Comparison of ENCODE assay signal across 30 mouse cellular contexts in genomic region chr12:105549835-105550802, GRCm38 (mm10). TPM values are rescaled to one million over a fixed set of nuclear protein-coding genes. Genes with fewer than 3 reads are reported as not detected.
DNase-seq lines count a peak whose midpoint lies in the region; ATAC-seq lines count a peak whose summit lies in the region.
"Had no signal": no experiment of that assay in that cellular context is flagged by ENCODE, and none has a peak within 500 bp of the region (broad histone marks: within the 10 kb centered on the region; RNA-seq: fewer than 3 reads in every experiment).

No protein-coding gene starts in this region.

- no peaks in the 10 kb centered on the region for H3K9me3 ChIP-seq in heart, embryonic 10.5 days
- H3K9me3 ChIP-seq in liver, embryonic 16.5 days (replicated peaks; ENCODE audit: control insufficient read depth, low read length): no peaks in the 10 kb centered on the region
- no peaks in the 10 kb centered on the region for H3K9me3 ChIP-seq in liver, embryonic 12.5 days (replicated peaks)
- H3K9me3 ChIP-seq: embryonic facial prominence, embryonic 12.5 days; embryonic facial prominence, embryonic 15.5 days; hindbrain, embryonic 12.5 days had no signal

- peaks cover 63% of the 10 kb centered on the region for H3K4me1 ChIP-seq in heart, embryonic 10.5 days
- no peaks in the 10 kb centered on the region; the same call in 1 of the 2 replicates for H3K4me1 ChIP-seq in liver, embryonic 16.5 days (ENCODE audit: control insufficient read depth, low read depth, low read length)
- H3K4me1 ChIP-seq in liver, embryonic 12.5 days: no peaks in the 10 kb centered on the region

- no peak overlapping the region for H3K4me3 ChIP-seq in heart, embryonic 10.5 days
- no peak overlapping the region for H3K4me3 ChIP-seq in liver, embryonic 16.5 days (ENCODE audit: low read depth, low read length)
- H3K4me3 ChIP-seq in liver, embryonic 12.5 days: no peak overlapping the region
- H3K4me3 ChIP-seq: embryonic facial prominence, embryonic 12.5 days; embryonic facial prominence, embryonic 15.5 days; hindbrain, embryonic 12.5 days had no signal

- DNase-seq in heart, embryonic 10.5 days (ENCODE audit: low spot score): no peak
- DNase-seq in heart, adult 8-10 months (ENCODE audit: low spot score): no peak
- no peak for DNase-seq in urinary bladder, postnatal 36 days (ENCODE audit: low spot score in 2 of 2)
- DNase-seq: adrenal gland, adult 2 months; adrenal gland, postnatal 14 days; cerebellum, adult 11 months; cerebellum, adult 2 months; cerebellum, adult 9-11 months; cerebellum, postnatal 25 days; forebrain, postnatal 0 days; gastrocnemius, postnatal 25 days; heart, adult 18-20 months had no signal

- H3K27ac ChIP-seq in heart, embryonic 10.5 days: 0 out of 2 replicates have a peak overlapping the region, but pooled peaks have one; percentile 38
- no peak overlapping the region for H3K27ac ChIP-seq in liver, embryonic 16.5 days (ENCODE audit: low read length)
- no peak overlapping the region for H3K27ac ChIP-seq in liver, embryonic 12.5 days
- H3K27ac ChIP-seq: embryonic facial prominence, embryonic 12.5 days; embryonic facial prominence, embryonic 15.5 days; hindbrain, embryonic 12.5 days had no signal

- 0 out of 2 replicates have a peak, but pooled peaks have one; percentile 53 for ATAC-seq in liver, embryonic 16.5 days (ENCODE audit: low read depth)
- no peak for ATAC-seq in liver, embryonic 12.5 days
- 0 out of 2 replicates have a peak, but pooled peaks have one; percentile 46 for ATAC-seq in megakaryocyte-erythroid progenitor cell, adult 5-6 weeks (replicated peaks; ENCODE audit: low FRiP score, low TSS enrichment, poor library complexity, severe bottlenecking)
- ATAC-seq in frontal cortex, adult (ENCODE audit: low TSS enrichment): no peak
- ATAC-seq: forebrain, embryonic 14.5 days; forebrain, postnatal 0 days; hindbrain, embryonic 16.5 days had no signal

- H3K4me2 ChIP-seq in liver, embryonic 16.5 days (ENCODE audit: low read depth, low read length): no peak overlapping the region
- H3K4me2 ChIP-seq in liver, embryonic 12.5 days: no peak overlapping the region
- H3K4me2 ChIP-seq: embryonic facial prominence, embryonic 12.5 days; embryonic facial prominence, embryonic 15.5 days; heart, embryonic 11.5 days; hindbrain, embryonic 12.5 days had no signal

- peaks cover 4% of the 10 kb centered on the region; the same call in 1 of the 2 replicates for H3K27me3 ChIP-seq in heart, embryonic 10.5 days (ENCODE audit: insufficient read depth, poor library complexity, severe bottlenecking)
- H3K27me3 ChIP-seq in liver, embryonic 16.5 days (ENCODE audit: control insufficient read depth, insufficient read depth, low read depth, low read length): no peaks in the 10 kb centered on the region
- H3K27me3 ChIP-seq in liver, embryonic 12.5 days (replicated peaks): peaks cover 7% of the 10 kb centered on the region; the same call in 1 of the 2 replicates
- H3K27me3 ChIP-seq: embryonic facial prominence, embryonic 12.5 days; embryonic facial prominence, embryonic 15.5 days had no signal

- H3K9ac ChIP-seq in liver, embryonic 16.5 days (ENCODE audit: low read depth, low read length): no peak overlapping the region
- H3K9ac ChIP-seq in liver, embryonic 12.5 days: no peak overlapping the region
- H3K9ac ChIP-seq: embryonic facial prominence, embryonic 12.5 days; embryonic facial prominence, embryonic 15.5 days; forebrain, postnatal 0 days; hindbrain, embryonic 12.5 days had no signal

- no peaks in the 10 kb centered on the region for H3K36me3 ChIP-seq in heart, embryonic 10.5 days
- H3K36me3 ChIP-seq in liver, embryonic 16.5 days (ENCODE audit: control insufficient read depth, insufficient read depth): no peaks in the 10 kb centered on the region
- H3K36me3 ChIP-seq in liver, embryonic 12.5 days: no peaks in the 10 kb centered on the region
- H3K36me3 ChIP-seq: embryonic facial prominence, embryonic 12.5 days; embryonic facial prominence, embryonic 15.5 days; hindbrain, embryonic 12.5 days had no signal

- WGBS in heart, embryonic 10.5 days: 67% methylated on average over 4 of the region's 4 CpGs
- WGBS in liver, embryonic 16.5 days (ENCODE audit: insufficient replicate concordance): 59% methylated on average over 4 of the region's 4 CpGs
- 64% methylated on average over 4 of the region's 4 CpGs for WGBS in liver, embryonic 12.5 days (ENCODE audit: insufficient replicate concordance)

RNA-seq across cellular contexts. Expression of gene Bdkrb2, which starts 12.9 kb away (rescaled TPM):
- polyA plus RNA-seq in heart, embryonic 10.5 days (2016; fragmentation: Nextera tagmentation; extraction: Ambion mirVana): 1.4 and 2.4 TPM in 2 replicates
- under 1 TPM; 0.26 to 0.44 (median 0.33) TPM for total RNA-seq in heart, adult 8-10 months (2022)
- 0.04 TPM in 1 of 2 replicates, not detected in the other for polyA plus RNA-seq in liver, embryonic 16.5 days (2015; fragmentation: Nextera tagmentation; extraction: Ambion mirVana)
- not detected in 2 replicates for polyA plus RNA-seq in liver, embryonic 12.5 days (2016; fragmentation: Nextera tagmentation; extraction: Ambion mirVana)
- total RNA-seq in megakaryocyte-erythroid progenitor cell, adult 5-6 weeks (2014; fragmentation: Nextera tagmentation): not detected in 2 replicates
- total RNA-seq in megakaryocyte-erythroid progenitor cell, adult 5-6 weeks (2017): not detected in 2 replicates
- total RNA-seq: common myeloid progenitor, adult 5-6 weeks; hematopoietic stem cell, adult 5-6 weeks; MEL had no signal

RNA-seq across cellular contexts. Expression of gene Bdkrb1, which starts 52.8 kb away (rescaled TPM):
- 0.22 TPM in 1 of 2 replicates, not detected in the other for polyA plus RNA-seq in heart, embryonic 10.5 days (2016; fragmentation: Nextera tagmentation; extraction: Ambion mirVana)
- not detected for total RNA-seq in heart, adult 8-10 months (2022)
- 0.06 and 0.07 TPM in 2 replicates for polyA plus RNA-seq in liver, embryonic 16.5 days (2015; fragmentation: Nextera tagmentation; extraction: Ambion mirVana)
- not detected in 2 replicates for polyA plus RNA-seq in liver, embryonic 12.5 days (2016; fragmentation: Nextera tagmentation; extraction: Ambion mirVana)
- total RNA-seq in megakaryocyte-erythroid progenitor cell, adult 5-6 weeks (2014; fragmentation: Nextera tagmentation): not detected in 2 replicates
- total RNA-seq in megakaryocyte-erythroid progenitor cell, adult 5-6 weeks (2017): not detected in 2 replicates
- total RNA-seq: adrenal gland, adult 2 months; adrenal gland, postnatal 4 days; common myeloid progenitor, adult 5-6 weeks; forebrain, postnatal 0 days; gastrocnemius, postnatal 25 days; heart, adult 18-20 months; heart, postnatal 25 days; hematopoietic stem cell, adult 5-6 weeks; MEL had no signal
- polyA plus RNA-seq: cerebellum, adult 2 months; embryonic facial prominence, embryonic 12.5 days; forebrain, embryonic 11.5 days; forebrain, embryonic 14.5 days; heart, embryonic 11.5 days; heart, embryonic 14.5 days; heart, postnatal 0 days; hindbrain, embryonic 12.5 days had no signal

Comparison
In these comparisons a context has a peak if more than half of its experiments do, and no peak if none do; other contexts are left out.
1. ATAC-seq: peak in liver, embryonic 16.5 days (single experiment) and megakaryocyte-erythroid progenitor cell, adult 5-6 weeks (single experiment); none in liver, embryonic 12.5 days (single experiment) and frontal cortex, adult (single experiment).